Mouse (Mus musculus) adrenal gland (tissue): Measurements from ENCODE around the gene D5Ertd577e.
"Not testable (repeated sequence)": the region's sequence is repeated elsewhere in the genome, so short reads cannot be mapped to it uniquely, and the experiment has no call there.

Experiments used
- intact Hi-C: fragments of 180-260 bp; cut with DNase I; formaldehyde crosslinking; loops from one replicate; pipeline ENCODE4 v1.15.1; 2025
- long read RNA-seq, 2 experiments: library from polyadenylated mRNA; unstranded; transcript quantifications; one replicate each; pipeline ENCODE4 v2.0.0; 2020; ENCODE audit warnings: borderline replicate concordance in 1 of 2; ENCODE audit not compliant: insufficient replicate concordance in 1 of 2

The D5Ertd577e gene
- long read RNA-seq, experiment 1: 0 reads
- long read RNA-seq, experiment 2: 0 reads

DNA sequence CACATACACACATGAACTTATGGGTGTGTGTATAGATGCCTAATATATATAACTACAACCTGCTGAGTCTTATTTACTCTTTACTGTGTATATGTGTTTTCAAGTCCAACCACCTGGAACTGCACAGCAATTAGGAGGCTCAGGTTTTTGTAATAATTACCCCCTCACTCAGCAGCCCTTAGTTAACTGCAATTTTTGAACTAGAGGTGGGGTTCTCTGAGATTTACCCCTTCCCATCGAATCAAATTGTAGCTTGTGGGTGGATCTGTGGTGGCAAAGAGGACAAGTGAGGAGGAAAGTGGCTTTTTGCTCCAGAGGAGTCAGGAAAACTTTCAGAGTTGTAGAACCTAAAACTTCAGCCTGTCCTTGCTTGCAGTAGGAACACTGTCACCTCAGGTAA is at the start of gene D5Ertd577e:
Gene D5Ertd577e, plus strand, starts transcription at position 301 of the 400 bp plus-strand sequence.
- intact Hi-C loops: not testable (repeated sequence)

DNA sequence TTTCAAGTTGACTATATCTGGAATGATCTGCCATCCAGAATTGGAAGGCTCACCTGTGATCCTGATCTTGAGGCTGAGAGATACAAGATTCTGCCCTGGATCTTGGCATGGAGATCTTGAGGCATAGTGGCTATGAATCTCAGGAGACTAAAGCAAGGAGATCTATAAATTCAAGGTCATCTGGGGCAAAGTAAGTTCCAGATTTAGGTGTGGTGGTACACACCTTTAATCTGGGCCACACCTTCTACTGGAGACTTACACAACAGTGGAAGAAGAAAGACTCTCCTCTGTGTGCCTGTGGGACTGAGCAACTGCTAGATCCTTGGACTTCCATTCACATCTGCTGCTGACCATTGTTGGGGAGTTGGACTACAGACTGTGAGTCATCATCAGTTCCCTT is 53.9 kb downstream of the D5Ertd577e start, which contains the start of gene Gm3286:
Gene Gm3286, plus strand, starts transcription at position 301 of the 400 bp plus-strand sequence.
- intact Hi-C loops: not testable (repeated sequence)
